Mouse (Mus musculus): Measurements from ENCODE around the gene Vstm2l.

The Vstm2l gene

DNA sequence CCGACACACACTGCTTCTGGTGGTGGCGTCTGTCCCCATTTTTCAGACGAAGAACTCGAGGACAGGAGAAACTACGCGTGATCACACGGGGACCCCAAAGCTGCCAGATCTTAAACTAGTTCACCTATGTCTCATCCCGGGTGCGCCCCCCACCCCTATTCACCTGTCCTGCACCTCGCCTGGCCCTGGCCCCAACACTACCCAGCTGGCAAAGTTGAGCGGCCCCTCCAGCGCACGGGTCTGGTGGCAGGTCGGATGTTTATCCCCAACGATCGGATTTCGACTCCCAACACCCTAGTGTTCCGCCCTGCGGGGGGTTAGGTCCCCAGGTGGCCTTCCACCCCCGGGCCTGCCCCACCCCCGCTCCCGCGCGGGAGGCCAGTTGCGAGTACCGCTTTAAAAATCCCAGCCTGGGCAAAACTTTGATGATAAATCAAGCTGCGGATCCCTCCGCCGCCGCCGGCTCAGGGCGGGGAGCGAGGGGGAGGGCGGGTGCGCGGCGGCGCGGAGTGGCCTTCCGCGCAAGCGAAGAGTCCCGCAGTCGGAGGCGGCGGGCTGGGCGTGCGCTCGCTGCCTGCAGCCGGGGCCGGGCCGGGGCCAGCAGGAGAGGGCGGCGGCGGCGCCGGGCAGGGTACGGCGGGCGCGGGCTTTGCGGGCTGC is at the start of gene Vstm2l:
Vstm2l (plus strand) TSS at position 549 of the 660 bp plus-strand sequence.
- DNase-seq (ENCODE audit: low spot score in 2 of 2), result no peak

DNA sequence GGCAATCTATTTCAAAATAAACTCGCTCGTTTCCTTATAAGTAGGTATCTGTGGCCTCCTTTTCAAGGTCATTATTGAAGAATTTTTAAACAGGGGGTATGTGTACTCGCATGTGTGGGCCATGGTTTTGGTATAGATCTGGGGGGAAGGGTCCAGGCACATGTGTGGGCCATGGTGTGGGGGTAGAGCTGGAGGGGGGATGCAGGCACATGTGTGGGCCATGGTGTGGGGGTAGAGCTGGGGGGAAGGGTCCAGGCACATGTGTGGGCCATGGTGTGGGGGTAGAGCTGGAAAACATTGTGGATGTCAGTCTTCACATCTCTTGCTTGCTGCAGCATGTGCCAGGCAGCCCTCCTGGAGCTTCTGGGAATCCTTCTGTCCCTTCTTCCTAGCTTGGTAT is 47.3 kb upstream of the Vstm2l start:
- no peak for DNase-seq (ENCODE audit: low spot score in 2 of 2)

GRCm38 (mm10) chr2:157870247-157870646 is 44.2 kb upstream of the Vstm2l start:
- DNase-seq (ENCODE audit: low spot score in 2 of 2), result no peak

DNA sequence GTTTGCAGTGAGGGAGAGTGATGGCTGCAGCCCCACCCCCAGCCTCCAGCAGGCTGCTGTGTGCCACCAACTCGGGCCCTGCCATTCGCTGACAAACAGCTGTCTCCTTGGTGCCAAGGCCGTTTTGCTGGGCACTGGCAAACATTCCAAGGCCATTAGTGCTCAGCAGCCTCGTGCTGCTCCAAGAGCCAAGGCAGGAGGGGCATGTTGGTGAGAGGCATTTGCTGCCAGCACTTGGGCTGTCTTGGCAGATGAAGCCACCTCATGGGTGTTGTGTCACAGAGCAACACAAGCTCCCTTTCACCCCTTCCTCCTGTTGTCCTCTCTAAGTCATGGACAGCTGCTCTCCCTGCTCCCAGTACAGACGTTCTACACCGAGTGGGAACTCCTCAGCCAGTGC is 41.2 kb upstream of the Vstm2l start:
- no peak for DNase-seq (ENCODE audit: low spot score in 2 of 2)

DNA sequence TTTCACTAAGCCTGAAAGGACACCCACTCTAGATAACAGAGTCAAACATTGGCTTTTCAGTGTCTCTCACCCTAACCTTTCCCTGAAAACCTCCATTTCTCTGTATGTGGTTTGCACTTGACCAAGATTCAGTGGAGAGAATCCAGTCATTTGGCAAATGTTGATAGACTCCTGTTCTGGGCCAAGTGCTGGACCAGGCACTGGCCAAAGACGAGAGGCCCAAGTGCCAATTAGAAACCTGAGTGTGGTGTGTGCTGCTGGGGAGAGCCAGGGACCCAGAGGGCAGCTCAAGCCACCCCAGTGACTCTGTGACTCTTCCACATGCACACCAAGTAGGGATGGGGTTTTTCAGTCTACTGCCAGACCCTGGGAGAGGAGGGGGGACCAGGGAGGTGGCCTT is 40.8 kb upstream of the Vstm2l start:
- no peak for DNase-seq (ENCODE audit: low spot score in 2 of 2)

GRCm38 (mm10) chr2:157875111-157875510 is 39.3 kb upstream of the Vstm2l start:
- no peak for DNase-seq (ENCODE audit: low spot score in 2 of 2)

- no peak for DNase-seq (ENCODE audit: low spot score in 2 of 2)
These were observed 37.1 kb upstream of the Vstm2l start for GRCm38 (mm10) chr2:157877394-157877793.

GRCm38 (mm10) chr2:157877967-157878366 is 36.5 kb upstream of the Vstm2l start:
- no peak for DNase-seq (ENCODE audit: low spot score in 2 of 2)

GRCm38 (mm10) chr2:157881939-157882338 is 32.5 kb upstream of the Vstm2l start:
- DNase-seq (ENCODE audit: low spot score in 2 of 2), result no peak

GRCm38 (mm10) chr2:157887275-157888025 is 27.0 kb upstream of the Vstm2l start:
- DNase-seq (ENCODE audit: low spot score in 2 of 2), result peak; percentile 3 to 23

- no peak for DNase-seq (ENCODE audit: low spot score in 2 of 2)
These were observed 23.3 kb upstream of the Vstm2l start for GRCm38 (mm10) chr2:157891166-157891565.

- no peak for DNase-seq (ENCODE audit: low spot score in 2 of 2)
These were observed 17.3 kb upstream of the Vstm2l start for GRCm38 (mm10) chr2:157897131-157897530.

DNA sequence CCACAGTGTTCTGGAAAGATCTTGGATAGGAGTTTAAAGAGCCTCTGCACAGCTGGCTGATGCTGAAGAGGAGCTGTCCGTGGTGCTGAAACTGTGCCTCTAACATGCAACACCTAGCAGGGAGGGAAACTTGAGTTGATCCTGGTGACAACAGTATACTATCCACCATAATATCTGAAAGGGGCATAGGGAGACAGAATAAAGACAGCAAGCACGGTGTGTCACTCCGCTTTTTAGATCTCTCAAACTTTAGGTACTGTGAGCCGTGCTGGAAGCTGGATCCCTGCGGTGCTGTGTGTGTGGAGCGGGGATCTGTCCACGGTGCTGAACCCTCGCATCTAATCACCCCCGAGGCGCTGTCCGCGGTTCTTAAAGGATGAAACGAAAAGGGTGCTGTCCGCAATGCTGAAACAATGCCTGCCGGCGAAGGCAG is 1.2 kb upstream of the Vstm2l start:
- DNase-seq (ENCODE audit: low spot score in 2 of 2), result peak; percentile 15 to 32

- DNase-seq (ENCODE audit: low spot score in 2 of 2), result no peak
These were observed 748 bp upstream of the Vstm2l start for GRCm38 (mm10) chr2:157913705-157914104.

DNA sequence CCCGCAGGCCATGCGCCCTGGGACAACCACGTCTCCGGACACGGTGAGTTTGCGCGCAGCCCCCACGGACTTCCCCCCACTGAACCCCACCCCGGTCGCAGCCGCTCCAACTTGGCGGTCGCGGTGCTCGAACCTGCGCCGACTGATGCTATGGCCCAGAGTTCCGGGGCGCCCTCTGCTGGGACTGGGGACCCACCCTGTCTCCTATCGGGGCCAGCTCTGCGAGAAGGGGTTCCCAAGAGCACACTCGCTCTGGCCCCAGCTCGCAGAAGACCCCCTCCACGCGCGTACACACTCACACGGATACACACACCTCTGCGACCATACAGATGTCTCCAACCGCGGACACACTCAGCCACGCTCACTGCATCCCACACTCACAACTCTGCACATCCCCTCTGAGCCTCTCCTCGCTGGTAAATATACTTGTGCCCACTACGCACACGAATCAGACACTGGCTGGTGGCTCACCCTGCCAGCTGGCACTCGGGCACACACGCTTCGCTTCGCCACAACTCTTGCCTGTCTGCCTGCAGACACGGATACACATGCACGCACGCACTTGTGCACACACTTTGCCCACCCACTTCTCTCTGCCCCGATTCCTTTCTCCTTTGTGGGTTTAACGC is 550 bp downstream of the Vstm2l start:
- DNase-seq (ENCODE audit: low spot score in 2 of 2), result no peak

DNA sequence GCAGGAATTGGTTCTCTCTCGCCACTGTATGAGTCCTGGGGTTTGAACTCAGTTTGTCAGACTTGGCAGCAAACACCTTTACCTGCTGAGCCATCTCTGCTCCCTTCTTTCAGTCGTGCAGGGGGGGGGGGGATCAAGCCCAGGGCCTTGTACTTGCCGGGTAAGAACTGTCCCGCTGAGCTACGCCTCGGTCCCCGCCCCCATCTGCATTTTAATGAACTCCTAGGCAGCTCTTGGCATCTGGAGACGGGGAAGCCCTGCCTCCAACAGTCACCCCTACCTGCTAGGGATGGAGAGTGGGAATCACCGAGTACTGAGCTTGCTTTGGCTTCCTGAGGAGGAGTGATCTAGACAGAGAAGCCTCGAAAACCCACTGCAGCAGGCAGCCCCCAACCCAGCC is 4.1 kb downstream of the Vstm2l start:
- no peak for DNase-seq (ENCODE audit: low spot score in 2 of 2)

- no peak for DNase-seq (ENCODE audit: low spot score in 2 of 2)
These were observed 7.1 kb downstream of the Vstm2l start for GRCm38 (mm10) chr2:157921551-157921950.

GRCm38 (mm10) chr2:157923406-157923805 is 9.0 kb downstream of the Vstm2l start:
- no peak for DNase-seq (ENCODE audit: low spot score in 2 of 2)

DNA sequence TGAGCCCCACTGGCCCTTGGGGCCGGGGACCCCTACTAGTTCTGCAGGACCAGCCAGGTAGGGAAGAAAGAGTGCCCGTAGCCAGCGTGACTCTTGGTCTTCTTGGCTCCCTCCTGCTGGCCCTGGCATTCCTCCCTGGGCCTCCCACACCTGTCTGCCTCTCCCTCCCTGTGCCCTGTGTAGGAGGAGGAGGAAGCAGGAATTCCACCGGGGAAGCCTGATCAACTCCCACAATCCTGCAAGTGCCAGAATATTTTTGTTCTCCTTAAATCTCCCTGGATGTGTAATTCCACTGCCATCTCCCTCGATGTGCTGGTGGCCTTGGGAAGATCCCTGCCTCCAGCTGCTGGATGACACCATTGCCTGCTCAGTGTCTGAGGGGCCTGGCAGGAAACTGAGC is 10.1 kb downstream of the Vstm2l start:
- no peak for DNase-seq (ENCODE audit: low spot score in 2 of 2)

DNA sequence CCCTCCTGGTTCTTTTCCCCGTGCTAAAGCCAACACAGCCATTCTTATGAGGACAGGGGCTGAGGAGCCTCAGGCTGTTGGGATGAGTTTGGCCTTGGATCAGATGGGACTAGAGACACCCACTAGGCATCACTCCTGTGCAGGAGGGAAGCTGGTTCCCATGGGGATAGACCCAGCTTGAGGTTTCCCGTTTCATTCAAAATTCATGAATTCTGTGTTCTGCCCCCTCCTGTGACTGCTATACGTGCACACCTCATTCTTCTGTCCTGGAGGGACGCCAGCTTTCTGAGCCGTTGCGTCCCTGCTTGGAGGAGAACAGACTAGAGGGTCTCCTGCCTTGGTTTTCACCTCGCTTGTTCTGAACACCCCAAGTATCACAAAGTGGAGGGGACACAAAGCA is 12.0 kb downstream of the Vstm2l start:
- no peak for DNase-seq (ENCODE audit: low spot score in 2 of 2)

- DNase-seq (ENCODE audit: low spot score in 2 of 2), result no peak
These were observed 12.5 kb downstream of the Vstm2l start for GRCm38 (mm10) chr2:157926927-157927326.

DNA sequence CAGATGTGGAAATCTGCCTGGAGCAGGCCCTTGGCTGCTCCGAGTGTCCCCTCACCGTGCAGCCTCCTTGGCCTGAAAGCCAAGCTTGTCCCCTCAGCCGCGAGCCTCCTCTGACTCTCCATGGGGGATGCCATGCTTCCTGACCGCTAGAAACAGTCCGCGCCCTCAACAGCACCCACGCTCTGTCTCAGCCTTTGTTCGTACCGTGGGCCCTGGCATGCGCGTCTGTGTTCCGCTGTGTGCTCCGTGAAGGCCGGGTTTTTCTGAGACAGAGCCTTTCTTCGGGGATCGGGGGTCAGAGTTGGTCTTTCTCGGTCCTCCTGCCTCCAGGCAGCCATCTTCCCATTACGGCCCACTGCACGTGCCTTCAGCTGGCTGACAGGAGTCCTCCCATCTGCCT is 12.9 kb downstream of the Vstm2l start:
- no peak for DNase-seq (ENCODE audit: low spot score in 2 of 2)

- no peak for DNase-seq (ENCODE audit: low spot score in 2 of 2)
These were observed 13.4 kb downstream of the Vstm2l start for GRCm38 (mm10) chr2:157927815-157928214.

Data from spleen, postnatal 36 days (tissue).